Mouse (Mus musculus): ENCODE measurements around the gene Dusp3.

- TF ChIP-seq CTCF (IDR thresholded peaks at IDR 0.05; ENCODE audit: low read depth) (no peak), EP300 (IDR thresholded peaks at IDR 0.05; ENCODE audit: low read depth) (no peak)
Measured at GRCm38 (mm10) chr11:102033055-102033591, 46.3 kb upstream of the Dusp3 start.

Measured in liver, postnatal 0 days (tissue).